Mouse (Mus musculus) urinary bladder, adult 2 months (tissue): ENCODE measurements around the gene Rnf217. TPM values are rescaled to one million over a fixed set of nuclear protein-coding genes. Genes with fewer than 3 reads are reported as not detected.

ENCODE experiments used
- DNase-seq: peaks from one replicate; pipeline ENCODE4 v3.0.0; 2022; ENCODE audit warnings: low spot score
- polyA plus RNA-seq: library from polyadenylated mRNA; depleted of rRNA; stranded (reverse); fragments of >200 nt; gene quantifications from 2 replicates; pipeline ENCODE4 v1.2.3, GENCODE M21; 2012; rRNA removed

The Rnf217 gene
- polyA plus RNA-seq, 1 experiment, result 3.4 TPM

- DNase-seq, result no peak
Observed at GRCm38 (mm10) chr10:31501644-31502043, 107.3 kb downstream of the Rnf217 start.

- no peak for DNase-seq
Observed at GRCm38 (mm10) chr10:31496931-31497330, 112.1 kb downstream of the Rnf217 start.

- DNase-seq, result no peak
Observed at GRCm38 (mm10) chr10:31495826-31496225, 113.2 kb downstream of the Rnf217 start.

DNA sequence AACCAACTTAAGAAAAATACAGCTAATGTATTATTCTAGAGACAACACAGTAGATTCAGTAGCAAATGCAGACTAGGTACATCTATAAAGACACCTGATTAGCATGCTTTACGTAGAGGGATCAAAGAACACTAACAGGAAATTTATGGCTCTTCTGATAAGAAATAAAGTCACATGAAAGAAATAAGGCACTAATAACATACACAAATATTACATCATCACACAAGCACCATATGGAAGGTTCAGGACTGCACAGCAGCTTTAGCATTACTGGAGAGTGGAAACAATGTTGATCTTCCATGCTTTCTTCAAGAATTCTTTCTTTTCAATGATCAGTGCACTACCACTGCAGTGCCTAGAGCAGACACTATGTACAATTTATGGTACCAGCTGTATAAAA lies 114.7 kb downstream of the Rnf217 start:
- no peak for DNase-seq

DNA sequence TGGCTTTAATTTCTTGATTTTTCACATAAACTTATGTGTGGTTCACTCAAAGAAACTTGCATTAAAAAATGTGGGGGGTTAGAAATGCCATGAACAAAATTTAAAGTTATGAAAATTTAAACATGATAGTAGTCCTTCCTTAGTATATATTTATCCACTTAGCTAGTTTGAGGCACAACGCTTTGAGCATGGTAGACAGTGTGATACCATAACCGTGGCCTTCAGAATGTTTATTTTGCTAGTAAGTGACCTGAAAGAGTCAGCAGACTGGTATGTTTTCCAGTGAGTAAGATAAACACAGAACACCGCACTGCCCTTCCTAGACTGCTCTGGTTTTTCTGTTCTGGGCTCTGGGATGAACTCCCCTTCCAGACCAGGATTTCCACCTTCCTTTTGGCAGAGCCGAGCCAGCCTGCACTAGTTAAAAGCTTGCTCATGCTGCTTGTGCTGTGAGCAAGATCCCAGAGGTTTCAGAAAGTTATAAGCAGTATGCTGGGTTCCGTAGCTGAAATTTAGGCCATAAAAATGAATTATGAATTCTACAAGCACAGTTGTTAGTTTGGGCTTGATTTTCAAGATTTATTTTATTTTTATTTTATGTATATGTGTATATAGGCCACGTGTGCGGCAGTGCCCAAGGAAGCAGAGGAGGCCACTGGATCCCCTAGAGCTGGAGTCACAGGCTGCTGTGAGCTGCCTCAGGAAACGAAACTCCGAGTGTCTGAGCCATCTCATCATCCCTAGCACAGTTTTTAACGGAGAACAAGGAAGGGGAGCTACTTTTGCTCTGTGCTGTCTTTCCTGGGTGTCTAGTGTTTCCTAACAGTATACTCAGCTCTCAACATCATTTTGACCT lies 141.7 kb downstream of the Rnf217 start:
- DNase-seq, result no peak

DNA sequence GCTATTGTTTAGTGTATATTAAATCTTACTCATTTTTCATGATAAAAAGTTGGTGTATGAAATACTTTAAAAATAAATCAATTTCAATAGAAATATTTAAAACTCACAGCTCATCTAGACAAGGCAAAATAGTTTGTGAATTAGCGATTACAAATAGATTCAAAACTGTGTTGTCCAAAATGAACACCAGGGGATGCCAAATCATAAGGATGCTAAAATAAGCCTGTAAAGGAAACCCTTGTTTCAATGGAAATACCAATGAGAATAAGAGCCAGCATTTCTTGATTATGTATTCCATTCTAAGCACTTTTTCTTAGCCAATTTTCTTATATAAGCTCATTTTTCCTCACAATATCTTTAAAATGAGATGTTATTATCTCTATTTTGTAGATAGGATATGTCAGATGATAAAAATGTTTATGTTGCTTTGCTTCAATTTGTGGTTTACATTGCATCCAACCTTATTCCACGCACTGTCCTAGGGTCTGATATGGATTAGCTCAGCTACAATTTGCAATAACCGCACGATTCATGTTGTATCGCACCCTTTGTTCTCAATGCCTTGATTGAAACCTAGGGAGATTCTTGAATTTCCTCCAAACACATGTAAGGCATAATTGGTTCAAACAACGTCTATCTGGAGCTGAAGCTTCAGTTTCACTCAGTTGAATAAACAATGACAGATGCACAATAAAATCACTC lies 143.0 kb downstream of the Rnf217 start:
- DNase-seq, result no peak

DNA sequence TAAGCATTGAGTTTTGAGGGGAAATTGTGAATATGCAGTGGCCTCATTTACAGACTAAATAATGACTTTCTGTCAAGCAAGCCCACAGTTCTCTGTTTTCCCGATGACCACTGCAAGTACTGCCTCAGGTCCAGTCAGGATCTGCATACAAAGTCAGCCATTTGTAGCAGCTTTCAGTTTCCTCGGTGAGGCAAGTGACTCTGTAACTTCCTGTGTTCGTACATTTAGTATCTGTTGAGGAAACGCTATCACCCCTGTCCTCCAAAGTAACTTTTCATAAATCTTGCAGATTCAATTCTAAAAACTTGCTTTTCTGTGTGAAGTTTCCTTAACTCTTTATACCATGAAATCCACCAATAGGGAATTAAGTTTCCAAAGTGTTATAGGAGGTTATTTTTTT lies 143.6 kb downstream of the Rnf217 start:
- no peak for DNase-seq

GRCm38 (mm10) chr10:31463044-31463443 lies 145.9 kb downstream of the Rnf217 start:
- no peak for DNase-seq

GRCm38 (mm10) chr10:31456806-31457205 lies 152.2 kb downstream of the Rnf217 start:
- DNase-seq, result no peak

GRCm38 (mm10) chr10:31447083-31447482 lies 161.9 kb downstream of the Rnf217 start:
- DNase-seq, result no peak

GRCm38 (mm10) chr10:31445291-31446124 lies 163.5 kb downstream of the Rnf217 start, which contains the start of gene Tpd52l1:
Tpd52l1 (minus strand) TSS chr10:31445958.
- peak; percentile 70 for DNase-seq

- DNase-seq, result no peak
Observed at GRCm38 (mm10) chr10:31444206-31444605, 164.8 kb downstream of the Rnf217 start.

Other genes starting within 250 kb of the Rnf217 start
- gene Tpd52l1, start 163.2 kb downstream of the Rnf217 start, polyA plus RNA-seq, result 11.4 and 12.4 TPM in 2 replicates